Mouse (Mus musculus) retina, embryonic 14.5 days (tissue): ENCODE data around the gene Trim14.
"Not testable (repeated sequence)": the region's sequence is repeated elsewhere in the genome, so short reads cannot be mapped to it uniquely, and the experiment has no call there.

Source experiments
- DNase-seq: peaks from one replicate; pipeline ENCODE4 v3.0.0-alpha.2; 2015; ENCODE audit warnings: low spot score

Gene Trim14

GRCm38 (mm10) chr4:46535840-46536361, at the start of gene Trim14:
TSS of gene Trim14 (minus strand) at chr4:46536141.
- peak; percentile 66 for DNase-seq

DNA sequence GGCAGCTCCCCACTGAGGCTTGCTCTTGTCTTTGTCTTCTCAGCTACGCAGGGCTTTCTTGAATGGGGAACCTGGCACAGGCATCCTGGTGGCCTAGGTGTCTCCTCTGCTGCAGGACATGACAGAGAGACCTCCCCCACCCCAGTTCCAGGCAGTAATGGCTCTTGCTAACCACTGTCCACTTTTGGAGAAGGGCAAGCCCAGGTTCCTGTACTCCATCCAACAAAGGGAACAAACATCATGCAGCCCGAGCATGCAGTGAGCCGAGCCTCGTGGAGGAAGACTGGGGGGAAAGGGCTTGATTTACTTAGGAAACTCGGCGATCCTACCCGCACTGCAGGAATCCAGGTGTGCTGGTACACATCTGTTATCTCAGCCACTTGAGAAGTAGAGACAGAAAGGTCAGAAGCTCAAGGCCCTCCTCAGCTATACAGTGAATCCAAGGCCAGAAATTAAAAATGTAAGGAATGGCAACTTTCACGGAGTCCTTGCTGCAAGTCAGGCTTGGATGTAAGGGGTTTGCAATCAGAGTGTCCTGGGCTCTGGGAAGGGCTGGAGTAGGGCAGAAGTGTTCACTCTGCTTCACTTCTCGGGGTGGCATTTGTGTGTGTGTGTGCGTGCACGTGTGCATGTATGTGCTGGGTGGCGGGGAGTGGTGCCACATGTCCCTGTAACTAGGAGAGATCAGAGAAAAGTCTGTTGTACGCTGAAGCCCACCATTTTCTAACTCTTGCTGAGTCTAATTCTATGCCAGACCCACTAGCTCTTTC, 49.3 kb upstream of the Trim14 start:
- DNase-seq, result no peak

DNA sequence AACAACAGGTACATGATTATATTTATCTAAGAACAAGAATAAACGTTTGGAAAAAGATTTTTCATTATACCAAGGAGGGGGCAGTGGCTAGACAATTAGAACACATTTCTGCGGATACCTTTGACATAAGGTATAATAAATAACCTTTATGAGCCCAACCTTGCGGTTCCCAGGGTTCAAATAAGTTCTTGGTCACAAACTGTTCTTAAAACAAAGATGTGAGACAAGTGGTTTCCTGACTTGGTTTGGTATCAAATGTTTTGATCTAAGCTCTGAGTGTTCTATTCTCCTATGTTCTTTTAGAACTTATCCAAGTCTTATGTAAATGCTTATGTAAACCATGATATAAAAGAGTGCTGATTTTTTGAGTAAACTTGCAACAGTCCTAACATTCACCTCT, 48.6 kb upstream of the Trim14 start:
- DNase-seq, result not testable (repeated sequence)

- DNase-seq, result not testable (repeated sequence)
Observed at GRCm38 (mm10) chr4:46584084-46584483, 48.1 kb upstream of the Trim14 start.

- DNase-seq, result not testable (repeated sequence)
Observed at GRCm38 (mm10) chr4:46582024-46582423, 46.1 kb upstream of the Trim14 start.

GRCm38 (mm10) chr4:46581577-46581976, 45.6 kb upstream of the Trim14 start:
- DNase-seq, result not testable (repeated sequence)

GRCm38 (mm10) chr4:46580799-46581243, 44.9 kb upstream of the Trim14 start:
- DNase-seq, result not testable (repeated sequence)

GRCm38 (mm10) chr4:46578796-46579346, 42.9 kb upstream of the Trim14 start:
- not testable (repeated sequence) for DNase-seq

GRCm38 (mm10) chr4:46578228-46578627, 42.3 kb upstream of the Trim14 start:
- no peak for DNase-seq

GRCm38 (mm10) chr4:46575509-46576284, 39.8 kb upstream of the Trim14 start:
- not testable (repeated sequence) for DNase-seq

GRCm38 (mm10) chr4:46574841-46575240, 38.9 kb upstream of the Trim14 start:
- DNase-seq, result no peak

DNA sequence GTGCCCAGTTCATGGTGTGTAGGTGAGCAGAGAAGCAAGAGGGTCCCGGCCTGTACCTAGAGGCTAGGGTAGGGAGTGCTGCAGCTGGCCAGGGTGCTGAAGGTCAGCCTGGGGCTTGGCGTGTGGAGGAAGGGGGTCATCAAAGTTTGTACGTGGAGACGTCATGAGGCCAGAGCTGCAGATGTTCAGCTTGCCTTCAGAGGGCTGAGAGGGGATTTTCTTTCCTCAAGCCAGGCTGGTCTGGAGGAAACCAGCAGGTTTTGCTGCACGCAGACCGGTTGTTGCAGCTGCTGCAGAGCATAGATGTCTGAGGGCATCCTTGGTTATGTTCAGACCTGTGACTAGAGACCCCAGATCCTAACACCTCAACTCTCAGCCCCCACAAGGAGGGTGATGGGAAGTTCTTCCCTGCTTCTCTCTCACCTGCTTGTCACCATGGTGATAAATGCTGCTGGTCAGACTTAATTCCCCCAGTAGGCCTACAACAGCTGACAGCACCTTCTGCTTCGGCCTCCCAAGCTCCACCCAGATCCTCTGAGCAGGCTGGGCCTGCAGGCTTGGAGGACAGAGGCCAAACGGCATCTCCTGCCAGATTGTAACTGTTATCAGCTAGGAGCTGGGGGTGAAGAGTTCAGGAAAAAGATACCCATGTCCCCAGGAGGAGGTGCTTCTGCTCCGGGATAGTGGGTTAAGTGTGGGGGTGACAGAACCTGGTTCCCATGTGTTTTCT, 38.2 kb upstream of the Trim14 start:
- no peak for DNase-seq

GRCm38 (mm10) chr4:46572616-46573015, 36.7 kb upstream of the Trim14 start:
- DNase-seq, result no peak

- DNase-seq, result no peak
Observed at GRCm38 (mm10) chr4:46571744-46572143, 35.8 kb upstream of the Trim14 start.

- peak; percentile 76 for DNase-seq
Observed at GRCm38 (mm10) chr4:46569671-46570070, 33.7 kb upstream of the Trim14 start.

DNA sequence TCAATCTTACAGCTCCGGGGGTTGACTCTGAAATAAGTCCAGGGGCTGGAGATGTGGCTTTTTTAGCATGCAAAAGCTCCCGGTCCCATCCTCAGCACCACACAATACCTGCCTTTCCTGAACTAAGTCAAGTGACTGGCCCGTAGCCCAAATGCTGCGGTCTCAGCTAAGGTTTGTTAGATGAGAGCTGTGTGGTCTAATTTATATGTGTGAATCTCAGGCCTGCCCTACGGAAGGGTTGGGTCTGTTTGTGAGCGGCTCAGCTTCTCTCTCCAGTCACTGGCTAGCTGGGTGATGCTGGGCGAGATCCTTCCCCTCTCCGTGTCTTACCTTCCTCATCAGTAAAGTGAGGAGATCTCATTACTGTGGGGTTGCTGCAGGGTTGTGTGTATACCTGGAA, 32.2 kb upstream of the Trim14 start:
- no peak for DNase-seq

- no peak for DNase-seq
Observed at GRCm38 (mm10) chr4:46566931-46567671, 31.2 kb upstream of the Trim14 start.

GRCm38 (mm10) chr4:46565393-46565955, 29.5 kb upstream of the Trim14 start:
- DNase-seq, result no peak

DNA sequence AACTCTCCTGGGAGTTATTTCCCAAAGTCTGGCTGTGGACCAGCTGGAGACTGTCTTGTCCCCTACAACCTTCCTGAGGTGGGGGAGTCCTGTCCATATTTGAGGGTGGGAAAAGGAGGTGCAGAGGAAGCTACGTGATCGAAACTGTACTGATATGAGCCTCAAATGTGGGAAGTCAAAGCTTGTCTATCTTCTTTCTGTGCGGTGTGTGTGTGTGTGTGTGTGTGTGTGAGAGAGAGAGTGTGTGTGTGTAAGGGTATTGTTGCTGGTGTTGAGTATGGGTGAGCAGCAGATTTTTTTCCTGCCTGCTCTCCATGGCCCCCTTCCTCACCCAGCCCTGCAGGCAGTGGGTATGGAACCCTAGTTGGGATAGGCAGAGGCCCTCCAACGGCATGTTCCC, 28.3 kb upstream of the Trim14 start:
- DNase-seq, result no peak

DNA sequence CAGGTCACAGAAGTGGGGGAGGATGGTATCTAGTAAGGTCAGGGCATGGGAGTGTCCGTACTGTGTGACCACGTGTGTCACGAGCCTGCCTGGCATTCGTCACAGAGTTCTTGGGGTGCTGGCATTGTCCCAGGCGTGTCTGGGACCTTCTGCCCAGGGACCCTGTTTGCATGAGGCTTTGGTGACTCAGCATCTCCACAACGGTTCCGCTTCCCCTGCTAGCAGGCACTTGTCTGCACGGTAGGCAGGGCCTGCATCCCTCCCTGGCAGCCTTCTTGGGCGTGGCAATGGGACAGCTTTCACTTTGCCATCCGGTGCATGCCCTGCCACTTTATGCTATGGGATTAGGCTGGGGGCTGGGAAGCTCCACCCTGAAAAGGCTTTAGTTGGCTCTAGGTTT, 27.9 kb upstream of the Trim14 start:
- no peak for DNase-seq

GRCm38 (mm10) chr4:46562841-46563240, 26.9 kb upstream of the Trim14 start:
- no peak for DNase-seq
